Mouse (Mus musculus) embryonic facial prominence, embryonic 11.5 days (tissue): ENCODE results near the gene Pik3r5. TPM values are rescaled to one million over a fixed set of nuclear protein-coding genes. Genes with fewer than 3 reads are reported as not detected.

ENCODE experiments used
- ATAC-seq: fragments of 200-750 bp; cut with Nextera tagmentation; replicated peaks from 2 replicates; pipeline ENCODE4 v1.8.0; 2017; ENCODE audit warnings: low read depth; ENCODE audit not compliant: insufficient number of reproducible peaks, low FRiP score, low TSS enrichment
- DNase-seq: peaks from one replicate; pipeline ENCODE4 v3.0.0-alpha.2; 2015; ENCODE audit warnings: low spot score
- H3K27ac ChIP-seq: fragments of 300-500 bp; sonication (generic); replicated peaks from 2 replicates; pipeline ENCODE4 v1.5.1; 2014; ENCODE audit warnings: mild to moderate bottlenecking, low read depth, low read length, control low read depth
- H3K27me3 ChIP-seq: fragments of 300-500 bp; sonication (generic); 2 replicates; pipeline ENCODE4 v1.6.1; 2014; ENCODE audit warnings: mild to moderate bottlenecking, low read length, moderate library complexity, mixed read lengths; ENCODE audit not compliant: control insufficient read depth, insufficient read depth
- H3K36me3 ChIP-seq: fragments of 300-500 bp; sonication (generic); replicated peaks from 2 replicates; pipeline ENCODE4 v1.6.1; 2014; ENCODE audit warnings: low read depth, mild to moderate bottlenecking, low read length, moderate library complexity, mixed read lengths; ENCODE audit not compliant: control insufficient read depth, insufficient read depth
- H3K4me1 ChIP-seq: fragments of 300-500 bp; sonication (generic); 2 replicates; pipeline ENCODE4 v1.6.1; 2014; ENCODE audit warnings: low read length, mixed read lengths; ENCODE audit not compliant: control insufficient read depth, insufficient read depth
- H3K4me2 ChIP-seq: fragments of 300-500 bp; sonication (generic); 2 replicates; pipeline ENCODE4 v1.6.1; 2014; ENCODE audit warnings: low read depth, mild to moderate bottlenecking, control low read depth, low read length, moderate library complexity
- H3K4me3 ChIP-seq: fragments of 300-500 bp; sonication (generic); 2 replicates; pipeline ENCODE4 v1.5.1; 2014; ENCODE audit warnings: low read depth, low read length, control low read depth
- H3K9ac ChIP-seq: fragments of 300-500 bp; sonication (generic); replicated peaks from 2 replicates; pipeline ENCODE4 v1.6.1; 2014; ENCODE audit warnings: mild to moderate bottlenecking, control low read depth, low read length
- H3K9me3 ChIP-seq: fragments of 300-500 bp; sonication (generic); replicated peaks from 2 replicates; pipeline ENCODE4 v1.6.1; 2016; ENCODE audit warnings: mild to moderate bottlenecking, low read length, inconsistent platforms, mixed read lengths; ENCODE audit not compliant: control insufficient read depth
- WGBS: fragments of 180-500 bp; shearing (Covaris S2); extraction: QIAGEN DNeasy Blood & Tissue Kit; methylation state at CpG from one replicate; pipeline ENCODE4 v1.1.7; 2014; 5-methylcytosine and 5-hydroxymethylcytosine counted together
- polyA plus RNA-seq: library from polyadenylated mRNA; unstranded; fragments of >200 nt; fragmentation: Nextera tagmentation; extraction: Ambion mirVana; gene quantifications from 2 replicates; pipeline ENCODE4 v1.2.1, GENCODE M21; 2014

Pik3r5 gene
- polyA plus RNA-seq, 1 experiment from 2014 or later, result 0.66 TPM

GRCm38 (mm10) chr11:68521352-68521751 is 89.4 kb downstream of the Pik3r5 start:
- no peak overlapping the region for H3K9ac ChIP-seq
- H3K4me2 ChIP-seq, result no peak overlapping the region
- no peaks in the 10 kb centered on the region; the same call in 1 of the 2 replicates for H3K36me3 ChIP-seq
- no peak for ATAC-seq
- H3K27ac ChIP-seq, result no peak overlapping the region
- WGBS, result 82% methylated on average over 5 of the region's 5 CpGs
- H3K27me3 ChIP-seq, result no peaks in the 10 kb centered on the region
- no peak overlapping the region for H3K4me3 ChIP-seq
- no peaks in the 10 kb centered on the region for H3K9me3 ChIP-seq
- no peaks in the 10 kb centered on the region for H3K4me1 ChIP-seq
- DNase-seq, result no peak

DNA sequence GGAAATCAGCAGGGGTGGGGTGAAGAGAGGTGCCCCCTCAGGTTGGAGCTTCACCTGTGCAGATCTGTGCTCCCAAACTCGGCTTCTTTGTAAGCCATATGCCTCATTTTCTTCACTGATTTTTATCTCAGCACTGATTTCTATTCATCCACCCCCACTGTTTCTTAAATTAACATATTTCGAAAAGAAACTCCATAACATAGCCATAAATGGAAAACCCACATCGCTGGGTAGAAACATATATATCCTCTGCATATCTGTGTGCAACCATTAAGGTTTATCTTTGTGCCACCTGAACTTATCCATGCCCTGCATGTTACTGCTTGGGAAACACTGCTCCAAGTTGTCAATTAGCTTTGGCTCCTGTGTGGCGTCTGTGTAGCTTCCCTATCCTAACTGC is 94.5 kb downstream of the Pik3r5 start:
- H3K27me3 ChIP-seq, result no peaks in the 10 kb centered on the region
- no peak for ATAC-seq
- no peak overlapping the region for H3K27ac ChIP-seq

GRCm38 (mm10) chr11:68531066-68531806 is 99.3 kb downstream of the Pik3r5 start:
- Histone ChIP-seq H3K36me3 (no peaks in the 10 kb centered on the region), H3K4me1 (no peaks in the 10 kb centered on the region), H3K9ac (no peak overlapping the region), H3K9me3 (no peaks in the 10 kb centered on the region), H3K27me3 (no peaks in the 10 kb centered on the region), H3K4me3 (no peak overlapping the region), H3K4me2 (no peak overlapping the region), H3K27ac (no peak overlapping the region)
- WGBS, result 24% methylated on average over 16 of the region's 16 CpGs
- DNase-seq (peak; percentile 37), ATAC-seq (no peak)

More for the DNA sequence above, 94.5 kb downstream of the Pik3r5 start:
- Histone ChIP-seq H3K9me3 (no peaks in the 10 kb centered on the region), H3K4me1 (no peaks in the 10 kb centered on the region), H3K36me3 (no peaks in the 10 kb centered on the region), H3K4me2 (no peak overlapping the region), H3K9ac (no peak overlapping the region), H3K4me3 (no peak overlapping the region)
- WGBS, result 71% methylated on average over 4 of the region's 4 CpGs
- DNase-seq, result no peak

DNA sequence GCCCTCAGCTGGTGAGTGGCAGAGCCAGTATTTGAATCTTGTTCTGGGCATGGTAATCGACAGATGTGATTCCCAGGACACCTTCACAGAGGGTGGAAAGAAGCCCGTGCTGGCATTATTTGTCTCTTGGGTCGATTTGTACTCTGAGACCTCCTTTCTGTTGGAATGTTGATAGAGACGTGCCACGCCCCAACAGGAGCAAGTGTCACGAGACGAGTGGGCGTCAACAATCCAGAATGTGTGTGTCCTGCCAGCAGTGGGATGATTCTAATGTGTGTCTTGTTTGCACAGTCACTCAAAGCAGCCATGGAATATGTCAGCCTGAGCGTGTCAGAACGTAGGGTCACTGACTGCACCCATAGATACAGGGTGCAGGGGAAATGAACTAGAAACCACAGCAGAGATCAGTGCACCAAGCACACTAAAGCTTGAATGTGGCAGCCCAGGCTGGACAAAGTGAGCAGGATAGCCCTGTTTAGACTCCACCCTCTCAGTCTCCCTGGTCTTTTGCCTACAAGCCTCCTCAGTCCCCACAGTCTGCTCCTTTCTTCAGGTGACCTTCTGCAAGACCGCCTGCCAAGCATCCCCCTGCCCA is 100.1 kb downstream of the Pik3r5 start:
- Histone ChIP-seq H3K36me3 (no peaks in the 10 kb centered on the region), H3K27me3 (no peaks in the 10 kb centered on the region), H3K4me1 (no peaks in the 10 kb centered on the region), H3K4me3 (no peak overlapping the region), H3K27ac (no peak overlapping the region), H3K4me2 (no peak overlapping the region), H3K9ac (no peak overlapping the region), H3K9me3 (no peaks in the 10 kb centered on the region)
- no peak for ATAC-seq
- 80% methylated on average over 11 of the region's 11 CpGs for WGBS
- no peak for DNase-seq

- Histone ChIP-seq H3K9me3 (no peaks in the 10 kb centered on the region), H3K27ac (no peak overlapping the region), H3K27me3 (no peaks in the 10 kb centered on the region), H3K4me2 (no peak overlapping the region), H3K4me1 (no peaks in the 10 kb centered on the region), H3K4me3 (no peak overlapping the region), H3K9ac (no peak overlapping the region), H3K36me3 (no peaks in the 10 kb centered on the region)
- ATAC-seq, result no peak
- DNase-seq, result no peak
- WGBS, result 79% methylated on average over 5 of the region's 5 CpGs
These were observed 100.9 kb downstream of the Pik3r5 start for GRCm38 (mm10) chr11:68532773-68533172.

GRCm38 (mm10) chr11:68533971-68534475 is 102.1 kb downstream of the Pik3r5 start:
- Histone ChIP-seq H3K9me3 (no peaks in the 10 kb centered on the region), H3K4me3 (no peak overlapping the region), H3K9ac (no peak overlapping the region), H3K36me3 (no peaks in the 10 kb centered on the region), H3K4me1 (no peaks in the 10 kb centered on the region), H3K27ac (no peak overlapping the region), H3K27me3 (no peaks in the 10 kb centered on the region), H3K4me2 (no peak overlapping the region)
- 89% methylated on average over 6 of the region's 6 CpGs for WGBS
- DNase-seq (no peak), ATAC-seq (no peak)

GRCm38 (mm10) chr11:68536026-68536425 is 104.1 kb downstream of the Pik3r5 start:
- Histone ChIP-seq H3K27ac (no peak overlapping the region), H3K9ac (no peak overlapping the region), H3K36me3 (no peaks in the 10 kb centered on the region), H3K9me3 (no peaks in the 10 kb centered on the region), H3K4me2 (no peak overlapping the region), H3K4me3 (no peak overlapping the region), H3K27me3 (no peaks in the 10 kb centered on the region), H3K4me1 (no peaks in the 10 kb centered on the region)
- no peak for ATAC-seq
- 66% methylated on average over 4 of the region's 4 CpGs for WGBS
- DNase-seq, result no peak

DNA sequence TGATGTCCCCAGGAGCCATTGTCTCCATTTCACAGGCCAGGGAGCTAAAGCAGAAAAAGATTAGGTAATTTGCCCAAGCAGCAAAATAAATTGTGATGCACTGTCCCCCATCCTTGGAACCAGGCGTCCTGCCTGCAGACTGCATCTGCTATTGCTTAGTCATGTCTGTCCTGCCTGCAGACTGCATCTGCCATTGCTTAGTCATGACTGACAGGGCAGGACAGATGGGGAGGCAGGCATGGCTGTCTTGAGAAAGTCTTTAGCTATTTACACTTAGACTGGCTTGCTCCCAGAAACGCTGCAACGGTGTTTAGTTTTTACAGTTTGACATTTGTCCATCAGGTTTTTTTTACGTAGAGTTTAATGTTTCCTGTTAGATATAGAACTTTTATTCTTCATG is 104.5 kb downstream of the Pik3r5 start:
- no peaks in the 10 kb centered on the region for H3K9me3 ChIP-seq
- H3K36me3 ChIP-seq, result no peaks in the 10 kb centered on the region
- H3K27ac ChIP-seq, result no peak overlapping the region
- 50% methylated on average over 4 of the region's 4 CpGs for WGBS
- ATAC-seq (no peak), DNase-seq (peak; percentile 58)
- no peak overlapping the region for H3K4me2 ChIP-seq
- H3K27me3 ChIP-seq, result no peaks in the 10 kb centered on the region
- H3K9ac ChIP-seq, result no peak overlapping the region
- no peaks in the 10 kb centered on the region for H3K4me1 ChIP-seq
- no peak overlapping the region for H3K4me3 ChIP-seq
